Mouse (Mus musculus) adrenal gland (tissue): ENCODE results near the gene Dnajc7.
"Not testable (repeated sequence)": the region's sequence is repeated elsewhere in the genome, so short reads cannot be mapped to it uniquely, and the experiment has no call there.

Source experiments
- intact Hi-C: fragments of 180-260 bp; cut with DNase I; formaldehyde crosslinking; loops from one replicate; pipeline ENCODE4 v1.15.1; 2025

Dnajc7 gene

DNA sequence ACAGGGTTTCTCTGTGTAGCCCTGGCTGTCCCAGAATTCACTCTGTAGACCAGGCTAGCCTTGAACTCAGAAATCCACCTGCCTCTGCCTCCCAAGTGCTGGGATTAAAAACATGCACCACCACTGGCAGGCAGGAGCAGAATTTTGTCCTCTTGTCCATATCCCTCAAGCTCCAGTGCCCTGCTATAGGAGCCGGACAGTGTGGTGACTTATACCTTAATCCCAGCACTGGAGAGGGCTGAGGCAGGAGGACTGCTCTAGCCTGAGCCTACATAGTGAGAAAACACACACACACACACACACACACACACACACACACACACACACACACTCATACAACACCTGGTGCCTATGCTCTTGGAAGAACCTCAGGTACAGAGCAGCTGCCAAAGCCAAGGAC is 37.6 kb downstream of the Dnajc7 start:
- intact Hi-C loops: not testable (repeated sequence)

DNA sequence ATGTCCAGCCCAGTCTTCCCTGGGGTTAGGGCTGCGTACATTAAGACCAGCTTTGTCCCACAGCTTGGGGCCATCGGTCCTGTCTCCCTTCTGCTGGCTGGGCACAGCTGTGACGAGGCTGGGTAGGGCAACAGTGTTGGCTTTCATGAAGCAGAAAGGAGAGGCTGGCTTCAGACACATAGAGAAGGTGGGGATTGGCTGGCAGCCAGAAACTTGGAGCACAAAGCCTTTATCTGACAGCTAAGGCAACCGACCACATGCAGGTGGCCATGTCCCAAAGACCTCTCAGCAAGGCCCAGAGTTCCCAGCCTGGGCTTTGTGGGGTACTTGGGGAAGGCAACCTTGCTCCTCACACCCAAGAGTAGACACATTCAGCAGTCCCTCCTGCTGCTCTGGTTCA is 38.2 kb downstream of the Dnajc7 start:
- intact Hi-C loops: no loop called here

DNA sequence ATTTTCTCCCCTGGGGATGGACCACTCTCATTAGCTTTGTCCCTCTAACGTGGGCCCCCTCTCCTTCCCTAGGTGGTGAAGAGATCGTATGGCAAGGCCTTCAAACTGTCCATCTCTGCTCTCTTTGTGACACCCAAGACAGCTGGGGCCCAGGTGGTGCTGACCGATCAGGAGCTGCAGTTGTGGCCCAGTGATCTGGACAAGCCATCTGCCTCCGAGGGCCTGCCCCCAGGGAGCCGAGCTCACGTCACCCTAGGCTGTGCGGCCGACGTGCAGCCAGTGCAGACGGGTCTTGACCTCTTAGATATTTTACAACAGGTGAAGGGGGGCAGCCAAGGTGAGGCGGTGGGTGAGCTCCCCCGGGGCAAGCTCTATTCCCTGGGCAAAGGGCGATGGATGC is 39.7 kb downstream of the Dnajc7 start:
- intact Hi-C loops: no loop called here

DNA sequence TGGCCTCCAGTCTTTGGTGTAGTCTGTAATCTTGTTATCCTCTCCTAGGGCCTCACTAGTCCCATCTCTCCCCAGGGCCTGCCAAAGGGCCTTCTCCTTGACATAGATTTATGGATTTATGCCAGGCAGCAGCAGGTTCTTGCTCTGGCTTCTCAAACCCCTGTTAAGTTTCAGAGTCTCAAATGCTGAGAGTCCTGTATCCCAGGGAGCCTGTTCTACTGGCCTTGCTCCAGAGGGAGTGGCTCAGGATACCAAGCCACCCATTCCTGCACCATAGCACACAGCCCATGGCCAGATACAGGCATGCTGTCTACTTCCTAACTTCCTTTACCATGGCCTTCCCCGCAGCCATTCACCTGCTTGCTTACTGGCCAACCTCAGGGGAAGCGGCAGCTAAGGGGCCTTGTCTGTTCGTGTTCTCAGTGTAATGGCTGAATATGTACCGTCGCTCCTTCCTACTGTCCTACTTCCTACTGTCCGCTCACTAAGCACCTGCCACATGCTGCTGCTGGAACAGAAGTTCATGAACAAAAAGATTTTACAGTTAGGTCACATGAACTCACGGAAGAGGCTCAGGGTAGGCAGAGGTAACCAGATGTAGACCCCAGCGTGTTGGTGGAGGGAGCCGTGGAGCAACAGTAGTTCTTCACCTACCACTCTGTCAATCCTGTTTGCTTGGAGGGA is 40.7 kb downstream of the Dnajc7 start:
- intact Hi-C loops: loop anchor here (5.0 kb wide), 1 partner anchor 33 kb away; no protein-coding TSS in a partner anchor

DNA sequence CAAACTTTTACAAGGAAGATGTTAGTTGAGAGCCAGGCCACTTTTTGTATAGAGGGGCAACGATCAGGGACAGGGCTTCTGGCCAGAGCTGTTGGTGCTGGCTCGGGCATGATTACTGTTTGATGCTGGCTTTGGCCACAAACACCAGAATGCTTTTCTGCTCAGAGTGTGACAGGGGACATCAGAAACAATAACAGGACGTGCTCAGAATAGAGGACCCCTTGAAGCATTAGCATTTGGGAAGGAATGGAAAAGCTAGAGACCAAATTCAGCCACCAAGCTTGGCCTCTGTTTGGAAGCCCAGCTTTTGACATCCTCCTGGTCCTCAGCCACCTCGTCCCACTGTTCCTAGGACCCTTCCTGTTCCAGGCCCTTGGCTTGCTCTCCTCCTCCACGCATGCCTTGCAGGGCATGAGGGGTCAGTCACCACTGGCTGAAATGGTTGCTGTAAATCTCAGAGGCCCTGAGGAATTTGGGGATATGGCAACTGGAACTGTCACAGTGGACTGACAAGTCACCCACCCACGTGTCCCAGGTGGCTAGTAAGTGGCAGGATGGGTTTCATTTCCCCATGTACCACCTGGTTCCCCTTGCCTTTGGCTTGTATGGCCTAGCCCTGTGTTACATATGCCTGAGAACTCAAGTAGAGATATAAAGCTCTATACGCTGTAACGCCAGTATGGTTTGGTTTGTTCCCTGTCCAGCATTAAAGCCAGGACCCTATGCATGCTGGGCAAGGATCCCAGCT is 41.9 kb downstream of the Dnajc7 start:
- intact Hi-C loops: loop anchor here (5.0 kb wide), 1 partner anchor 34 kb away; no protein-coding TSS in a partner anchor

DNA sequence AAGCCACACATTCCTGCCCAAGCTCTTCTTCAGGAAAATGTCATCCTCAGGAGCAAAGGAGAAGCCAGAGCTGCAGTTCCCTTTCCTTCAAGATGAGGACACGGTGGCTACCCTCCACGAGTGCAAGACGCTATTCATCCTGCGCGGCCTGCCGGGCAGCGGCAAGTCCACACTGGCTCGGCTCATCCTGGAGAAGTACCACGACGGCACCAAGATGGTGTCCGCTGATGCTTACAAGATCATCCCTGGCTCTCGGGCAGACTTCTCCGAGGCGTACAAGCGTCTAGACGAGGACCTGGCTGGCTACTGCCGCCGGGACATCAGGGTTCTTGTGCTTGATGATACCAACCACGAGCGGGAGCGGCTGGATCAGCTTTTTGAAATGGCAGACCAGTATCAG is 43.7 kb downstream of the Dnajc7 start:
- intact Hi-C loops: loop anchor here (5.0 kb wide), 1 partner anchor 36 kb away; no protein-coding TSS in a partner anchor

DNA sequence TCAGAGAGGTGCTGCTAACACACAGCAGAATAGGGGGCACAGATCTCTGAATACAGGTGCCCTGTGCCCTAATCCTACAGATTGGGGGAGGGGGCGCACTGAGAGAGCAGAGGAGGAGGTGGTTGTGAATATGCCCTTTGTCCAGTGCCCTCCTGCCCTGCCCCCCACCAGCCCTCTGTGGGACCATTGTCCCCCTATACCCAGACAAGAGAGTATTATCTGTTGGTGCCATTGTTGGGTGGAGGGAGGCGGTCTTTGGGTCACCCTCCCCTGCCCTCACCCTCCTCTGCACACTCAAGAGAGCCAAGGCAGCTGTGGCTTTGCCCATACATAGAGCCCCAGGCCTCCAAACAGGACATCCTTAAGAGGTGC is 44.5 kb downstream of the Dnajc7 start:
- intact Hi-C loops: loop anchor here (5.0 kb wide), 1 partner anchor 37 kb away; no protein-coding TSS in a partner anchor

DNA sequence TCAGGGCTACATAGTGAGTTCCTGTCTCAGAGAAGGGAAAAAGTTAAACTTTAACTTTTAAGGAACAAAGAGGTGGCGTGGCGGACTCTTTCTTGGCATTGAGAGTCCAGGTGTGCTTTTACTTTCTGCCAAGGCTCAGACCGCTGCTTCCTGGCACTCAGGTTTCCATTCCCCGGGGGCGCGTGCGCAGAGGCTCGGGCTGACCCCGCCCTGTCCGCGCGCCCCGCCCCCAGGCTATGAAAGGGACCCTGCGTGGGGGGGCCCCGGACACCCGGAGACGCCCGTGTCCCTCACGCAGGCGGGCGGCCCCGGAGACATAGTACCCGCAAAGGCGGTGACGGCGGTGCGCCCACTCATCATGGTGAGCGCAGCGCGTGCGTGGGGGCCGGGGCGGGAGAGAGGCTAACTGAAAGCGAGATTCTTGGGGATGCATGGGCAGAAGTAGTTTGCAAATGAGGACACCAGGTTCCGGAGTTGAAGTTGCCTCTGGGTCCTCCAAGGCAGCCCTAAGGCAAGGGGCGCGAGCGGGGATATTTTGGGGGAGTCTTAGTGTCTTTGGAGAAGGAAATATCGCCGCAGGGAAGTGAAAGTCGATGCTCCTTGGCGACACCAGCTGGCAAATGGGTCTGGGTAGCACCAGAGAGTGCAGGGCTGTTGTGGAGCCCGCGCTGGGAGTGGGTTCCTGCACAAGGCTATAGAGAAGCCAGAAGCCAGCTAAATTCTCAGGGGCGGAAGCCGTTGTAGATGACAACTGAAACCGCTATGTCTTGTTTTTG is 45.1 kb downstream of the Dnajc7 start, which contains the start of gene Cnp:
Gene Cnp (plus strand): TSS at position 197 of the 776 bp plus-strand sequence.
- intact Hi-C loops: loop anchor here (5.0 kb wide), 3 partner anchors 37 to 127 kb away; partner anchors contain the start of genes Dhx58 and Dnajc7

DNA sequence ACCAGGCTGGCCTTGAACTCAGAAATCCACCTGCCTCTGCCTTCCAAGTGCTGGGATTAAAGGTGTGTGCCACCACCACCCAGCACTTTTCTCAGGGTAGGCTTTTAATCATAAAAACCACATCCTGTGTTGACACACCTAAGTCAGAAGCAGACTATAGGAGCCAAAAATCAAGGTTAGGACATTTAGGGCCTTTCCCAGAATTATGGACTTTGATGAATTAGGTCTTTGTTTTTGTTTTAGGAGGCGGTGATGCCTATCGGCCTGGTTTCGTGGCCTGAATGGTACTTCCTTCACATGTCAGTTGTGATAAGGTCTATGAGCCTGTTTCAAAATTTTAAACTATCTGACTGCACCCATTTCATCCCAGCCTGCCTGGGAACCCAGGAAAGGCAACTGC is 45.8 kb downstream of the Dnajc7 start:
- intact Hi-C loops: loop anchor here (5.0 kb wide), 2 partner anchors 48 to 128 kb away; partner anchors contain the start of genes Dhx58 and Dnajc7

DNA sequence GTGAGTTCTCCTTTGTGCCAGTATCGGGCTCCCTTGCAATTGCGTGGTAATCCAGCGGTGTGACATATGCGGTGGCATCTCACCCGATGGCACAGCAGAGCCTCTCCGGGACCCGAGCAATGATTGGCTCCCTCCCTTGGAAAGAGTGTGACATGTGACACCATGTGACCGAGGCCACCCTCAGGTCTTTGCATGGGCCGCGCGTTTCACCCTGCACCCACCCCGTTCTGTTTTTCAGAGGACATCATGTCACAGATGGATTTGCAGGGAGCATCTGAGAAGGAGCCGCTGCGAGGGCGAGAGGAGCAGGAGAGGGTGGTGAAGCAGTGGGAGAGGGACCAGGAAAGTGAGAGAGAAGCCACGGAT is 48.8 kb downstream of the Dnajc7 start:
- intact Hi-C loops: loop anchor here (5.0 kb wide), 2 partner anchors 51 to 131 kb away; partner anchors contain the start of genes Dhx58 and Dnajc7

DNA sequence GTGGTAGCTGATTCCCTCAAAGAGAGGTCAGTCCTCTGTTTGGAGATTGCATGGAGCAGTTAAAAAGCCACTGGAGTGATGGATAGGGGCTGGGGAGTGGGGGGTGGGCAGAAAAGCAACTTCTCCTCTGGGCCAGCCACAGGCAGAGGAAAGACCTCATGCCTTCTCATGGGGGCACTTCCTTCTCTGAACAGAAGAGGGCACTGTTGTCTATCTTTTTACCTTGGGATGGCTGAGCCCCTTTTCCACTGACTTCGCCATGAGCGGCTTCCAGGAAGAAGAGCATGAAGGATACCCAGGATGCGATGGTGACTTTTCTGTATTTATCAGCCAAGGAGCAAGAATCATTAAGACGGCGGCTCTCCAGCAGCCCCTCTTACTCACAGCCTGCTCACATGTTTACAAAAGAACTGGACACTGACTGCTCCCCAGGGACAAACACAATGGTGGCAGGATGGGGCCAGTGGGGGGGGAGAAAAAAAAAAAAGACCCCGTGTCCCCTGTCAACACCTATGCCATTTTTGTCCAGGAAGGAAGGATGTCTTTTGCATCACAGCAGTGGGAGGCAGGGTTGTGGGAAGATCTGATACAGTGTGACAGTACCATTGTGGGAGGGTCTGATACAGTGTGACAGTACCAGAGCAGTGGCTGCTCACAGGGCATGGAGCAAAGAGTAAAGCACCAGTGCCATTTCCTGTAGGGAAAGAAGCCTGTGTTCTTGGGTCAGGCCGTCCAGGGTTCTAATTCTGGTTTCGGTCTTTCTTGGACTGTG is 49.4 kb downstream of the Dnajc7 start:
- intact Hi-C loops: loop anchor here (5.0 kb wide), 2 partner anchors 52 to 132 kb away; partner anchors contain the start of genes Dhx58 and Dnajc7

DNA sequence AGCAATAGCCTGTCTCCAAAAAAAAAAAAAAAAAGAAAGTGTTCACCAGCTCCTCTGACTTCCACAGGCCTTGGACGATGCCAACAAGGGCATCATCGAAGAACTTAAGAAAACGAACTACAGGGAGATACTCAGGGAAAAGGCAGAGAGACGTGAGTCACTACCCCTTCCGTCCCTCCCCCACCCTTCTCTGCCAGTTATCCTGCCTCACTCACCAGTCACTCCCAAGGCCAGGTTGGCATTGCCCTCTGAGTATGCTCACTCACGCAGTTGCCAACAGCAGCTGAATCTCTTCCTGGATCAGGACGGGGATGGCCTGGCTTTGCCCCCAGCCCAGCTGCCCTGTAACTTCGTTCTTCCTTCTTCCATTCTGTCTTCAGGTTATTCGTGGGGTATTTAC is 50.2 kb downstream of the Dnajc7 start:
- intact Hi-C loops: loop anchor here (5.0 kb wide), 3 partner anchors 53 to 393 kb away; partner anchors contain the start of genes Dhx58 and Dnajc7

DNA sequence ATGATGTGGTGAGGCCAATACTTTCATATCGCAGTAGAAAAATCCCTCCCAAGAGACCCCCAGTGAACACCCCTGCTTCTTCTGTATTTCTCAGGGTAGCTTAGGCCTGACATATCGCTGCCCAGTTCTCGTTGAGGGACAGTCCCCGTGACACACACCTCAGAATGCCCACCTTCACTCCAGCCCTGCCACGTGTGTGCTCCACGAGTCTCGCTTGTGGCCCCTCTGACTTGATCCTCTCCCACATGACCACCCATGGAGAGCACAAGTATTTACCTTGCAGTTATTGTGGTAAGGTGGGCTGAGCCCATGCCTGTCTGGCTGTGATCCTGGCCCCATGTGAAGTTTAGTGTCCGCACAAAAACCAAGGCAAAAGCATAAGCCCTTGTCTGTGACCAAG is 51.3 kb downstream of the Dnajc7 start:
- intact Hi-C loops: loop anchor here (5.0 kb wide), 1 partner anchor 394 kb away; no protein-coding TSS in a partner anchor

DNA sequence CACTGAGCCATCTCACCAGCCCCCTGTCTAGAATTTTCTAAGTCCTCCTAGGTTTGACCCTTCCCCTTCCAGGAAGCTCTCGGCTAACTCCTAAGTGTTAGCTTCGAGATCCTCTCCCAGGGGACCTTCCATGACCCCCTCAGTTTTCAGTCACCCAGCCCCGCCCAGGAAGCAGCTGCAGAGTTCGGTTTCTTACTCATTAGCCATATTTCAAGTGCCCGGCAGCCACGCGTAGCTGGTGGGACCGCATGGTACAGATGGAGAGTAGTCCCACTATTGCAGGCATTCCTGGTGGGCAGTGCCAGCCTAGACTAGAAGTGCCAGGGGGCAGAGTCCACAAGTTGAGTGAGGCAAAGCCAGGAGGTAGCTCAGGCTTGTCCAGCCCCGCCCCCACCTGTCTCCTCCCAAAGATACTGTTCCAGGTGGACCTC is 52.1 kb downstream of the Dnajc7 start:
- intact Hi-C loops: loop anchor here (5.0 kb wide), 1 partner anchor 394 kb away; no protein-coding TSS in a partner anchor

DNA sequence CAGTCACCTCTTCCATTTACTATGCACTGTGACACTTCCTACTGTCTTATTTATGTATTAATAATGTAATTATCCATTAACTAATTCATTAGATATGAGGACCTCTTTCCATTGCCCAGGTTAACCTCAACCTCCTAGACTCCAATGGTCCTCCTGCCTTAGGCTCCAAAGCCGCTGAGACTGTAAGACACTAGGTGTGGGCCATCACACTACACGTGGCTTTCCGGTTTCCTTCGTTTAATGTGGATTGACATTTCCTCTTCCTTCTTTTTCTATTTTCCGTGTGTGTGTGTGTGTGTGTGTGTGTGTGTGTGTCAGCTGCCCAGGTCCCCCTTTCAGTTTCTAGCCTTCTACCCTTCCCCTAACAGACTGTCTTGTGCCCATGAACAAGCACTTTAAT is 52.7 kb downstream of the Dnajc7 start:
- intact Hi-C loops: loop anchor here (5.0 kb wide), 1 partner anchor 395 kb away; no protein-coding TSS in a partner anchor

DNA sequence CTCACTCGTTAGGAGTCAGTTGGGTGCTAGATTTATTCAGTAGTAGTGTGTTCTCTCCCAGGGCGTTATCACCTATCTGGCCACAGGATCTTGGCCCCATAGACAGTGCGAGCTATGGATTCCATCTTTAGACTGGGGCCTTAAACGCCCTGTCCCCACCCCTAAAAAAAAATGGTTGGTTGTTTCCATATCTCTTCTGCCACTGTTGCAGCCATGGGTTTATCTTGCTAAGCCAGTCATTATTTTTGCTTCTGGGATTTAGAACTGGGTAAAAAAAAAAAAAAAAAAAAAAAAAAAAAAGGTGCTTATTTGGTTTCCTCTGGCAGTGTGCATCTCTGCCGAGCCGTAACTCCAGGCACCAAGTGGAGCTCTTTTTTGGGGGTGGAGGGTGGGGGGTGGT is 55.3 kb downstream of the Dnajc7 start:
- intact Hi-C loops: loop anchor here (5.0 kb wide), 1 partner anchor 398 kb away; no protein-coding TSS in a partner anchor

DNA sequence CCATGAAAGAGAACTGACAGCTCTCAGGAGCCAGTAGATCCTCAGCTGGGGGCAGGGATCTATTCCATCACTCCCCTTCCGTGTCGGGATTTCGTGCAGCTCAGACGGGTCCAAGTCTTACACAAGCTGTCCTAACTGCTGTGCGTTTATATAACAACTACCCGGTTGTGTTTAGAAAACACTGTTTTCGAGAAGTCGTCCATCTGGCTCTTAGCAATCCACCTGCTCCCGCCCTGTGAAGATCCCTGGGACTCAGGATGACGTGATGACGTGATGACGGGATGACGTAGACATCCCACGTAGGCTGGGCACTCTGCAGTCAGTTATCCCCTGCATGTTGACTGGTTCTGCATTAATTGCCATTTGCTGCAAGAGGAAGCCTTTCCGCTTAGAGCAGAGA is 55.7 kb downstream of the Dnajc7 start:
- intact Hi-C loops: no loop called here

DNA sequence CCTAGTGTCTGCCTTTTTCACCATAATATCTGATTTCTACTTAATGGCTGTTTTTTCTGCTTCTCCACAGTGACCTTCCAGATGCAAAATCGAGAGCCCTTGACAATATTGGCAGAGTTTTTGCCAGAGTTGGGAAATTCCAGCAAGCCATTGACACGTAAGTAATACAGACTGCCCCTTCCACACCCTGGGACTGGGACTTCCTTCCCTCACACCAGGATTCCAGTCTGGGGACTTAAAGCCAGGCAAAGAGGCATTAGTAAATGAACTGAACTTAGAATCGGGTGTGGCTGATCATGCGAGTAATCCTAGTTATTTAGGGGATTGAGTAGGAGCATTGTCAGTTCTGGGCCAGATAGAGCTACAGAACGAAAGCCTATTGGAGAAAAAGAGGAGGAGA is 58.2 kb downstream of the Dnajc7 start:
- intact Hi-C loops: no loop called here

DNA sequence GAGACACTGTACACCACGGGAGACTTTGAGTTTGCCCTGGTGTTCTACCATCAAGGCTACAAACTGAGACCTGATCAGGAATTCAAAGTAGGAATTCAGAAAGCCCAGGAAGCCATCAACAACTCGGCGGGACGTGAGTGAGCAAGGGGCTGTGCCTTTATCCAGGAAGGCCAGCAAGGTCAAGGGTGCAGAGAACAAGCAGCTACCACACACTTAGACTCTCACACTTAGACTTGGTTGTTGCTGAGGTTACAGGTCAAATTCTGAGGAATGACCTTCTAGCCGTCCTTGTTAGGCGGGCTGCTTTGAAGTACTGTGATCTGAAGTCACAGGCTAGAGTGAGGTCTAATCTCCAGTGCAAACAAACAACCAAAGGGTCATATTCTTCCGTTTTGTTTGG is 60.5 kb downstream of the Dnajc7 start:
- intact Hi-C loops: loop anchor here (5.0 kb wide), 2 partner anchors 47 to 132 kb away; no protein-coding TSS in a partner anchor

DNA sequence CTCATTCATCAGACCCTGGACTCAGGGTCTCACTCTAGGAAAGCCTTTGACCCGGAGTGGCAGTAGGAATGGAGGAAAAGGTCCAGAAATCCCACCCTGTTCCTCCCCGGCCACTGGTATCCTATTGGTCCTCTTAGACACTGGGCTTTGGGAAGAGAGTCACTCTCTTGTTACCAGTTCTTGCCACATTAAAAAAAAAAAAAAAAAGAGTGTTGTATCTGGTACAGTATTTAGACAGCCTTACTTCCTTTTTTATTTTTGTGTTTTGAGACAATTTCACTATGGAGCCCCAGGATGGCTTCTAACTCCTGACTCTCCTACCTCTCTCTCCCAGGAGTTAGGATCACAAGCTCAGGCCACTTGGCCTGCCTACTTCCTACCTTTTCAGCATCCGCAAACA is 62.4 kb downstream of the Dnajc7 start:
- intact Hi-C loops: loop anchor here (5.0 kb wide), 2 partner anchors 45 to 130 kb away; no protein-coding TSS in a partner anchor
